Mouse (Mus musculus) cerebellum, adult 2 months (tissue): Measurements from ENCODE around the gene Wdfy1.

Experiments
- CTCF ChIP-seq: fragments of 200-500 bp; IDR thresholded peaks from 2 replicates; pipeline ENCODE4 v1.5.1; 2011; ENCODE audit warnings: low read depth, mild to moderate bottlenecking, control low read depth, low read length, moderate library complexity, borderline replicate concordance; ENCODE audit not compliant: insufficient read depth
- POLR2A ChIP-seq: fragments of 200-500 bp; IDR thresholded peaks from 2 replicates; pipeline ENCODE4 v1.6.1; 2011; ENCODE audit warnings: low read length, control low read depth, borderline replicate concordance; ENCODE audit not compliant: insufficient read depth

- TF ChIP-seq POLR2A (no peak), CTCF (no peak)
These were observed 111.0 kb downstream of the Wdfy1 start for GRCm38 (mm10) chr1:79664911-79665310.
